Mouse (Mus musculus) hindbrain, embryonic 16.5 days (tissue): Measurements from ENCODE around the gene Tmem88. TPM values are rescaled to one million over a fixed set of nuclear protein-coding genes. Genes with fewer than 3 reads are reported as not detected.

ENCODE experiments used
- ATAC-seq: fragments of 200-750 bp; cut with Nextera tagmentation; 2 replicates; pipeline ENCODE4 v1.8.0; 2017; ENCODE audit warnings: moderate TSS enrichment, moderate library complexity
- H3K27ac ChIP-seq: fragments of 300-500 bp; sonication (generic); 2 replicates; pipeline ENCODE4 v1.5.1; 2014; ENCODE audit warnings: low read depth, mild to moderate bottlenecking, control low read depth, low read length, moderate library complexity
- H3K27me3 ChIP-seq: fragments of 300-500 bp; sonication (generic); replicated peaks from 2 replicates; pipeline ENCODE4 v1.6.1; 2014; ENCODE audit warnings: low read length; ENCODE audit not compliant: control insufficient read depth, insufficient read depth
- H3K36me3 ChIP-seq: fragments of 300-500 bp; sonication (generic); 2 replicates; pipeline ENCODE4 v1.6.1; 2014; ENCODE audit warnings: mild to moderate bottlenecking, low read length, moderate library complexity, mixed read lengths; ENCODE audit not compliant: control insufficient read depth, insufficient read depth
- H3K4me1 ChIP-seq: fragments of 300-500 bp; sonication (generic); 2 replicates; pipeline ENCODE4 v1.6.1; 2014; ENCODE audit warnings: low read depth, low read length; ENCODE audit not compliant: control insufficient read depth, insufficient read depth
- H3K4me2 ChIP-seq: fragments of 300-500 bp; sonication (generic); 2 replicates; pipeline ENCODE4 v1.6.1; 2014; ENCODE audit warnings: mild to moderate bottlenecking, low read length, control low read depth, moderate library complexity
- H3K4me3 ChIP-seq: fragments of 300-500 bp; sonication (generic); 2 replicates; pipeline ENCODE4 v1.5.1; 2014; ENCODE audit warnings: mild to moderate bottlenecking, low read length, control low read depth, moderate library complexity
- H3K9ac ChIP-seq: fragments of 300-500 bp; sonication (generic); 2 replicates; pipeline ENCODE4 v1.6.1; 2014; ENCODE audit warnings: low read depth, mild to moderate bottlenecking, control low read depth, low read length, moderate library complexity
- H3K9me3 ChIP-seq: fragments of 300-500 bp; sonication (generic); 2 replicates; pipeline ENCODE4 v1.6.1; 2014; ENCODE audit warnings: mild to moderate bottlenecking, low read length, moderate library complexity; ENCODE audit not compliant: control insufficient read depth
- WGBS: fragments of 180-500 bp; shearing (Covaris S2); extraction: QIAGEN DNeasy Blood & Tissue Kit; methylation state at CpG from one replicate; pipeline ENCODE4 v1.1.7; 2014; 5-methylcytosine and 5-hydroxymethylcytosine counted together
- polyA plus RNA-seq: library from polyadenylated mRNA; unstranded; fragments of >200 nt; fragmentation: Nextera tagmentation; extraction: Ambion mirVana; gene quantifications from 2 replicates; pipeline ENCODE4 v1.2.1, GENCODE M21; 2015

The Tmem88 gene
- polyA plus RNA-seq, 1 experiment from 2014 or later = 8.9 TPM

- 41% methylated on average over 4 of the region's 4 CpGs for WGBS
Measured at GRCm38 (mm10) chr11:69428751-69429150, 30.7 kb upstream of the Tmem88 start.

GRCm38 (mm10) chr11:69426246-69426645 lies 28.2 kb upstream of the Tmem88 start:
- no peak for ATAC-seq
- Histone ChIP-seq H3K27ac (no peak overlapping the region), H3K9ac (no peak overlapping the region), H3K27me3 (peaks cover 8% of the 10 kb centered on the region; the same call in 1 of the 2 replicates), H3K36me3 (no peaks in the 10 kb centered on the region), H3K4me3 (no peak overlapping the region), H3K4me1 (no peaks in the 10 kb centered on the region), H3K9me3 (no peaks in the 10 kb centered on the region), H3K4me2 (no peak overlapping the region)
- 85% methylated on average over 2 of the region's 2 CpGs for WGBS

More at GRCm38 (mm10) chr11:69428751-69429150, 30.7 kb upstream of the Tmem88 start:
- ATAC-seq = no peak
- peaks cover 3% of the 10 kb centered on the region for H3K4me1 ChIP-seq
- no peak overlapping the region for H3K4me2 ChIP-seq
- no peaks in the 10 kb centered on the region for H3K9me3 ChIP-seq
- H3K9ac ChIP-seq = no peak overlapping the region
- H3K27ac ChIP-seq = no peak overlapping the region
- no peak overlapping the region for H3K4me3 ChIP-seq
- no peaks in the 10 kb centered on the region for H3K36me3 ChIP-seq
- no peaks in the 10 kb centered on the region for H3K27me3 ChIP-seq

- Histone ChIP-seq H3K4me1 (peaks cover 18% of the 10 kb centered on the region), H3K4me3 (no peak overlapping the region), H3K9me3 (no peaks in the 10 kb centered on the region), H3K27ac (no peak overlapping the region), H3K36me3 (no peaks in the 10 kb centered on the region), H3K9ac (no peak overlapping the region), H3K4me2 (no peak overlapping the region), H3K27me3 (peaks cover 12% of the 10 kb centered on the region; the same call in 1 of the 2 replicates)
- WGBS = 77% methylated on average over 6 of the region's 6 CpGs
- no peak for ATAC-seq
Measured at GRCm38 (mm10) chr11:69423885-69424284, 25.9 kb upstream of the Tmem88 start.

GRCm38 (mm10) chr11:69422842-69423241 lies 24.8 kb upstream of the Tmem88 start:
- ATAC-seq = no peak
- Histone ChIP-seq H3K4me3 (no peak overlapping the region), H3K9me3 (no peaks in the 10 kb centered on the region), H3K27me3 (peaks cover 12% of the 10 kb centered on the region; the same call in 1 of the 2 replicates), H3K27ac (no peak overlapping the region), H3K4me2 (no peak overlapping the region), H3K36me3 (no peaks in the 10 kb centered on the region), H3K9ac (no peak overlapping the region), H3K4me1 (peaks cover 21% of the 10 kb centered on the region)
- 92% methylated on average over 10 of the region's 10 CpGs for WGBS

DNA sequence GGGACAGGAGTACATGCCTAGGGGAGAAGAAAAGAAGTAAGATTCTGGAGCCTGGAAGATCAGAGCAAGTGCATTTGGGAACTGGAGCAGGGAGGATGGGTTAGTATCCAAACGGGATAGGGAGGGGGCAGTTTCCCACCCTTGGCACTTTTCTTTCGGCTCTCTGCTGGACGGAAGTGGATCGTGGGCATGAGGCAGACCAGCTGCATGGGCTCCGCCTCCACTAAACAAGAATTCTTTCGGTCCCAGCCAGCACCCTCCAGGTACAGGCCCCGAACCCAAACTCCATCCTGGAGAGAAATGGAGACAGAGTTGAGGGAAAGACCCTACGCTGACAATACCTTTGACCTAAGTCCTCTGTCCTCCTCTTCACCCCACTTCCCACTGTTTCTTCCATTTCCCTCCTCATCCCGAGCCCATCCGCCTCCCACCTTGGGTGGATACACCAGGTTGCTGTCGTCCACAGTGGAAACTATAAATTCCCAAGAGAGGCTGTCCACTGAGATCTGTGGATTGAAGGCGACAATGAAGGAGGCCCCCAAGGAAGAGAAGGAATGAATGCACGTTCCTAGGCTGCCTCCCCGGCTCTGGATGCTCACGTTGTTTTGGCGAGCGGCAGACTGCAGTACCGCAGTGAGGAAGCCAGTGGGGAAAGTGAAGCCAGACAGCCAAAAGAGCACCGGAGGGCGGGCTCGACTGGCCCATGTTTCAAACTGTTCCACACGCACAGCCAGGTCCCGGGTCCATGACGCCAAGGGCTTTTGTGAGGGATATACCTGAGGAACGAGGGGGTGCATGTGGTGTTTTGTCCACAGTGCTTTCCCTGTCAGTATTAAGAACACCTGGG lies 23.3 kb upstream of the Tmem88 start:
- Histone ChIP-seq H3K9ac (0 out of 2 replicates have a peak overlapping the region, but pooled peaks have one; percentile 4), H3K27ac (no peak overlapping the region), H3K4me3 (no peak overlapping the region), H3K4me2 (no peak overlapping the region; the same call in 1 of the 2 replicates), H3K4me1 (peaks cover 29% of the 10 kb centered on the region), H3K36me3 (no peaks in the 10 kb centered on the region), H3K9me3 (no peaks in the 10 kb centered on the region), H3K27me3 (peaks cover 12% of the 10 kb centered on the region; the same call in 1 of the 2 replicates)
- 15% methylated on average over 25 of the region's 25 CpGs for WGBS
- ATAC-seq = no peak

DNA sequence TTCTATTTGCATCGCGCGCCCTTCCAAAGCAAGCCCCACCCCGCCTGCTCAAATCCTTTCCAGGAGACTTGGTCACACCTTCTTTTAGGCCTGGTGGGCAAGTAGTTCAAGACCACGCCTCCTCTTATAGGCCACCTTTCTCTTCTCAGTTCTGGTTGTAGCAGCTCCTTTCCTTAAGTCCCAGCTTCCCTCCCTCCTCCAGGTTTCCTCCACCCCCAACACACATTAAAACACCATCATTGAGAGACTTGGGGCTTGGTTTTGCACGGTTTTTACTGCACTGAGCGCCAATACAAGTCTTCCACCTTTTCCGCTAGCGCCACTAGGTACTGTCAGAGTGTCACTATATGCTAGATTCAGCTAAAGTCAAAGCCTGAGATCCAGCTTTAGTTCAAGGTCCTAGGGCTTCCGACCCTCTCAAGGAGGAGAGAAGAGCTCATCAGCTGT lies 22.5 kb upstream of the Tmem88 start:
- Histone ChIP-seq H3K27ac (no peak overlapping the region), H3K4me1 (peaks cover 29% of the 10 kb centered on the region), H3K27me3 (peaks cover 12% of the 10 kb centered on the region; the same call in 1 of the 2 replicates), H3K9me3 (no peaks in the 10 kb centered on the region), H3K4me2 (peak overlapping the region; percentile 67), H3K4me3 (peak overlapping the region; percentile 76), H3K36me3 (no peaks in the 10 kb centered on the region), H3K9ac (peak overlapping the region; percentile 48)
- no peak for ATAC-seq
- WGBS = 11% methylated on average over 10 of the region's 10 CpGs

DNA sequence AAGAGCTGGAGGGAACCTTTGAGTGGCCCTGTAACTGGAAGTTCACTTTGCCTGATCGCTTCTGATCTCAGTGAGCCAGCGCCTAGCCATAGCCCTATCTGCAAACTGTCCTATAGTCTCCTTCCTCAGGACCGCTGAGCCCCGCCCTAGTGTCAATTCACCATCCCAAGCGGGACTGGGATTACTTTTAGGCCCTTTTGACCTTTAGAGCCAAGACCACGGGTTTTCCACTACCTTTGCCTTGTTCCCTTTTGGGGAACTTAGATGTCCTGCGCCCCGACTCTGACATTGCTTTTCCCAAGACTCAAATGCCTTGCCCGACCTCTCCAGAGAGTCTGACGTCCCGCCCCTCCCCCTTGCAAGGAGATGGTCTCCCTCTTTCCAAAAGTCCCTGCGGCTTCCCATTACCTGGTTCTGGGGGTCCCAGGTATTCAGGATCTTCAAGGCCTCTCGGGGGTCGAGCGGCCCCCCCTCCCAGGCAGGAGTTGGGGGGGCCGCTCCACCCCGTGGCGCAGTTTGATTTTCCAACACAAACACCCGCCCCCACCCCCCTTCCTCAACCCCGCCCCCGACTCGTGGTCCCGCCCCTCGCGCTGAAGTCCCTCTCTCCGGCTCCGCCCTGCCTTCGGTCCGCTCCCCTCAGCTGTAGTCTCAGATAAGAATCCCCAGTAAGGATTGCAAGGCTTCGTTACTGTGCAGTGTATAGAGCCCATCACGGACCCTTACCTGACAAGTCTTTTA lies 21.9 kb upstream of the Tmem88 start:
- H3K36me3 ChIP-seq = no peaks in the 10 kb centered on the region
- H3K27ac ChIP-seq = peak overlapping the region; percentile 81
- WGBS = under 1% methylated on average over 25 of the region's 31 CpGs
- peak overlapping the region; percentile 67 for H3K4me2 ChIP-seq
- H3K9ac ChIP-seq = peak overlapping the region; percentile 59
- H3K4me3 ChIP-seq = peak overlapping the region; percentile 76
- peaks cover 31% of the 10 kb centered on the region for H3K4me1 ChIP-seq
- H3K9me3 ChIP-seq = no peaks in the 10 kb centered on the region
- ATAC-seq = no peak
- peaks cover 12% of the 10 kb centered on the region; the same call in 1 of the 2 replicates for H3K27me3 ChIP-seq

- peak overlapping the region; percentile 76 for H3K4me3 ChIP-seq
- no peaks in the 10 kb centered on the region for H3K36me3 ChIP-seq
- ATAC-seq = no peak
- H3K4me2 ChIP-seq = peak overlapping the region; percentile 67
- H3K9ac ChIP-seq = peak overlapping the region; percentile 59
- peak overlapping the region; percentile 81 for H3K27ac ChIP-seq
- peaks cover 36% of the 10 kb centered on the region for H3K4me1 ChIP-seq
- 2% methylated on average over 19 of the region's 19 CpGs for WGBS
- no peaks in the 10 kb centered on the region for H3K9me3 ChIP-seq
- peaks cover 12% of the 10 kb centered on the region; the same call in 1 of the 2 replicates for H3K27me3 ChIP-seq
Measured at GRCm38 (mm10) chr11:69419443-69419812, 21.4 kb upstream of the Tmem88 start.
